Mouse (Mus musculus) erythroid progenitor cell, adult 5-6 weeks (primary cell): Measurements from ENCODE around the gene Resp18. TPM values are rescaled to one million over a fixed set of nuclear protein-coding genes. Genes with fewer than 3 reads are reported as not detected.
A peak's percentile ranks its signal among the peaks of the same experiment; 100 is the strongest.
"Not testable (repeated sequence)": the region's sequence is repeated elsewhere in the genome, so short reads cannot be mapped to it uniquely, and the experiment has no call there.

Experiments
- ATAC-seq: replicated peaks from 2 replicates; pipeline ENCODE4 v1.8.0; 2016; ENCODE audit warnings: moderate number of reproducible peaks, mild to moderate bottlenecking, moderate TSS enrichment, inconsistent platforms; ENCODE audit not compliant: poor library complexity, low FRiP score, severe bottlenecking
- total RNA-seq, 2 experiments: library from RNA; stranded (forward) in 1 of 2; stranded (reverse) in 1 of 2; fragments of 150-400 nt in 1 of 2; fragments of 186-747, 209-891 nt in 1 of 2; gene quantifications; 2 replicates each; pipeline versions ENCODE4 v1.2.3 to v1.2.4; 2015 to 2017; ENCODE audit warnings: low replicate concordance in 2 of 2

Gene Resp18
- total RNA-seq, 2 experiments from 2014 or later = not detected

DNA sequence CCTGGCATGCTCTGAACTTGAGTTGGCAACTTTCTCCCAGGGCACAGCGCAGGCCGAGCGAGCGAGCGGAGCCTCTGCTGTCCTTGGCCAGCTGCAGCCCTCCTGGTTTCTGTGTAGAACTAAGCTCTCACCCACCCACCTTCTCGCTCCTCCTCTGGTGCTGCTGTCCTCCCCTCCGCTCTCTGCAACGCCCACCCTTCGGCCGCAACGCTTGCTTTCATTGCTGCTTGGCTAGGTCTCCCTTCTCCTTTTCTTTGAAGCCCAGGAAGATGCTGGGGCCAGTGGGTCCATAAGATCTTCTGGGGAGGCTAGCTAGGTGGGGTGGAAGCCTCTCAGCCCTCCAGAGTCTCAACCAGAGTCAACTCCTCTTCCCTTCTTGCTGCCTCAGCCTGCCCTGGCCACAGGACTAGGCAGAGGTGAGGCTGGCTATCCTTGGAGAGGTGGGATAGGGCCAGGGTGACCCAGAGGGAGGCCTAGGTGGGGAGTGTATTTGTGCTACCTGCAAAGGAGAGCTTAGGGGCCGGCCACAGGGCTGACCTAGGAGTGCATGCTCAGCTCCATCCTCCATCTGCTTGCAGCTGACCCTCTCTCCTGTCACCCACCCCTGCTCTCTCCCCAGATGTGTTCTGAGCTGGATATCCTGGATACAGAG lies 33.9 kb downstream of the Resp18 start:
- no peak for ATAC-seq

DNA sequence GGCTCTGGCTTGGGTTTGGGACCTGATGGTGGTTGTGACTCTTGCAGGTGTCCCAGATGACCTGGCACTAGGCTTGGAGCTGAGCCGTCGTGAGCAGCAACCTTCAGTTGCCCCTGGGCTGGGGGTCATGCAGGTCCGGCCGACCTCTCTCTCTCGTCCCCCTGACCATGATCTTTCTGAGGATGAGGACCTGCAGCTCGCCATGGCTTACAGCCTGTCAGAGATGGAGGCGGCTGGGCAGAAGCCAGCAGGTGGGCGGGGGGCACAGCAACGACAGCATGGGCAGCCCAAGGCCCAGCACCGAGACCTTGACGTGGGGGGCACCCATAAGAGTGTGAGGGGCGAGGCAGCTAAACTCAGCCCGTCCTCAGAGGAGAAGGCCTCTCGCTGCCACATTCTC lies 34.8 kb downstream of the Resp18 start:
- ATAC-seq = no peak

- ATAC-seq = no peak
Observed at GRCm38 (mm10) chr1:75239591-75239990, 38.6 kb downstream of the Resp18 start.

GRCm38 (mm10) chr1:75236117-75237050 lies 41.8 kb downstream of the Resp18 start, which contains the start of gene Dnajb2:
TSS of gene Dnajb2 (plus strand) at chr1:75236406.
- peak; percentile 84 for ATAC-seq

GRCm38 (mm10) chr1:75234606-75235005 lies 43.6 kb downstream of the Resp18 start:
- peak; percentile 69 for ATAC-seq

- ATAC-seq = not testable (repeated sequence)
Observed at GRCm38 (mm10) chr1:75232489-75232888, 45.7 kb downstream of the Resp18 start.

DNA sequence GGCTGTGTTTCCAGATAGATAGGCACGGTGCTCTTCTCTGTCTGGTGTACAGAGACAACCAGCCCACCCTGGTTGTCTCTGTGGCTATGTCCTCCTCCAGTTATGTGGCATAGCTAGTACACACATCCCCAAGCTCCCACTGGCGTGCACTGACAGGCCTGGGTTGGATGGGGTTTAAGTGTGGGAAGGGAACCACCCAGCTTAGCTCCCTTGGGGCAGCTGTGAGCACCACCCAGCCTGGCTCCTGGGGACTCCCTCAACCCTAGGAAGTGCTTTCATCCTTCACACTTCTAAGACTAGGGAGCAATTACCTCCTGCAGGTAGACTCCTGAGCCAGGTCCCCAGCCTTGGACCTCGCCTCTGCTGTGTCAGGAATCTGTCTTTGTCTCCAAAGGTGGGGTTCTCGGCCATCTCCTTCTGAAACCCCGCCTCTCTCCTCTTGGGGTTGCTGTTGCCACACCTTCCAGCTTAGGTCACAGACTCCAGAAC lies 46.5 kb downstream of the Resp18 start, which contains the start of gene A630095N17Rik:
Gene A630095N17Rik, minus strand, starts transcription at position 439 of the 489 bp plus-strand sequence.
- no peak for ATAC-seq

DNA sequence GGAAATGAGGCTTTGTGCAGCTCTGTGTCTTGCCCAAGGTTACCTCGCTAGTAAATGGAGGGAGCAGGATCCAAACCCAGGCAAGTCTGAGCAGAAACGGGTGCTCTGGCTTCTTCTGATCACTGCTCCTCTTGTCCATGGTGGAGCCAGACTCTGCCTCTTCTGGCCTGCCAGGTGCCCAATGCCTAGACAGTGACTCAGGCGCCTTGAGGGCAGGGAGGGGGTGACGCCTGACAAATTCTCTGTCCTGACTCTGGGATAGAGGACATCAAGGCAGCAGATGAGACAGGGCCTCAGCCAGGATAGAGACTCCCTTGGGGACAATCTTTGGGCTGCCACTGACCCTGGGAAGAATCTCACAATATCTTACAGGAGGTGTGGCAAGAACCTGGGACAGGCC lies 47.0 kb downstream of the Resp18 start:
- no peak for ATAC-seq

DNA sequence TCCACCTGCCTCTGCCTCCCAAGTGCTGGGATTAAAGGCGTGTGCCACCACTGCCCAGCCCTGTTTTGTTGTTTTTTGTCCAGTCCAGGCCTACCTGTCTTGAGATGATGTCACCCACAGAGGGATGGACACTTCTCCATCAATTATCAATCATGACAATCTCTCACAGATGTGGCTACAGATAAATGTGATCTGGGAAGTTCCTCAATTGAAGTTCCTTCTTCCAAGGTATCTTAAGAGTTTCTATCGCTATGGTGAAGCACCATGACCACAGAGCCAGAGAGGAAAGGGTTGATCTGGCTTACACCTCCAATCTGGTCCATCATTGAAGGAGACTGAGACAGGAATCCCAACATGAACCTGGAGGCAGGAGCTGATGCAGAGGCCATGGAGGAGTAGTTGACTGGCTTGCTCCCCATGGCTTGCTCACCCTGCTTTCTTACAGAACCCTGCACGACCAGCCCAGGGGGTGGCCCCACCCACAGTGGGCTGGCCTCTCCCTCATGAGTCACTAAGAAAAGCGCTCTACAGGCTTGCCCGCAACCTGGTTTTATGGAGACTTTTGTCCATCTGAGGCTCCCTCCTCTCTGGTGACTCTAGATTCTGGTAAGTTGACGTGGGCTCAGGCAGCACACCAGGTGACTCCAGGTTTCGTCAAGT lies 47.8 kb downstream of the Resp18 start:
- no peak for ATAC-seq

GRCm38 (mm10) chr1:75229158-75229557 lies 49.1 kb downstream of the Resp18 start:
- ATAC-seq = peak; percentile 81

- no peak for ATAC-seq
Observed at GRCm38 (mm10) chr1:75227653-75228052, 50.6 kb downstream of the Resp18 start.

DNA sequence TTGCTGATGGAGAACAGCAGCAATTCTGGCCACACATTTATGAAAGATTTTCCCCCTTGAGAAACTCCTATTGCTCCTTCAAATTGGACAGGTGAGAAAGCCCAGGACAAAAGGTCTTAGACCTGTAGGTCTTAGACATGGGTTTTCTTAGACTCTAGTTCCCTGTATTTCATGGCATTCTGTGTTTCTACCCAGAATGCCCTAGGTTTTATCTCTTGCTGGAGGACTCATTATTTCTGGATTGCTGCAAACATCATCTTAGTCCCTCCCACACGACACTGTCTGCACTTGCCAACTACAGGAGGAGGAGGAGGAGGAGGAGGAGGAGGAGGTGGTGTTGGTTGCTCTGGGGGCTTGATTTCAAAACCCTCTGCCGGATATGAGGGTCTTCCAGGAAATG lies 52.1 kb downstream of the Resp18 start:
- ATAC-seq = no peak

- no peak for ATAC-seq
Observed at GRCm38 (mm10) chr1:75225473-75225872, 52.7 kb downstream of the Resp18 start.

DNA sequence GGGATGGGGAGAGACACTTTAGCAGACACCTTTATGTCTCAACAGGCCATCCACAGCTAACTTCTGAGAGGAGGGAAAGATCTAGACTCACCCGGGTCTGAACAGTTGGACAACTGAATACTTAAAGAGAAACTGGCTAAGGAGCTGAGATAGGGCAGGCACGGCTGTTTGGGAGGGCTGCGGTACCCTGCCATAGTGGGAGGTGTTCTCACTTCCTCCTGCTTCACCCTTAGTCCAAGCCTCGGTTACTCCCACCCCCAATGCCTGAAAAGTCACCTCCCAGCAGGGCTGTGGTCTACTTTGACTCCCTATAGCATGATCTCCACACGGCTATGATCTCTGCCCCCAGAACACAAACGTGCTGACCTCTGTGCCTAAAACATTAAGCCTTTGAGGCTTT lies 54.7 kb downstream of the Resp18 start:
- ATAC-seq = no peak

DNA sequence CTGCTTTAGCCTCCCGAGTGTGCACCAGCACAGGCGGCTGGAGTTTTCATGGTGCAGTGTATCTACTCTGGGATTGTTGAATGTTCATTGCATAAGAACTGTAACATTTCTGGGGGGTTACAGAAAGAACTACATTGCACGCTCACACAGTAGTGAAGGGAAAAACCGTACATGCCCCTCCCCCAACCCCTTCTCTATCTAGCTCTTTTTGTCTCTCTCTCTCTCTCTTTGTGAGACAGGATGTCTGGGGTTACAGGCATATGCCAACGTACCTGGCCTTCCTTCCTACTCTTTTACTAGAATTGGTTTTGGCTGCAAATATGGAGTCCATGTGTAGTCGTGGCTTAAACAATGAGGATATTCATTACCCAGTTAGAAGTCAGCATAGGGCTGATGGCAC lies 55.3 kb downstream of the Resp18 start:
- no peak for ATAC-seq

Other genes with a start within 250 kb of the Resp18 start
- 5.8 and 12.2 TPM in 2 replicates for gene Nhej1, start 153.2 kb downstream of the Resp18 start, total RNA-seq (2015; ENCODE audit: low replicate concordance)
- gene Nhej1, start 153.2 kb downstream of the Resp18 start, total RNA-seq (2017; ENCODE audit: low replicate concordance) = 10.5 and 11.0 TPM in 2 replicates
- gene Slc23a3, start 144.5 kb downstream of the Resp18 start, total RNA-seq (2015; ENCODE audit: low replicate concordance) = not detected in 2 replicates
- gene Slc23a3, start 144.5 kb downstream of the Resp18 start, total RNA-seq (2017; ENCODE audit: low replicate concordance) = not detected in 2 replicates
- 28.5 and 33.5 TPM in 2 replicates for gene Cnppd1, start 135.7 kb downstream of the Resp18 start, total RNA-seq (2015; ENCODE audit: low replicate concordance)
- 66.4 and 76.2 TPM in 2 replicates for gene Cnppd1, start 135.7 kb downstream of the Resp18 start, total RNA-seq (2017; ENCODE audit: low replicate concordance)
- gene Retreg2, start 135.6 kb downstream of the Resp18 start, total RNA-seq (2015; ENCODE audit: low replicate concordance) = 145 and 163 TPM in 2 replicates
- 133 and 149 TPM in 2 replicates for gene Retreg2, start 135.6 kb downstream of the Resp18 start, total RNA-seq (2017; ENCODE audit: low replicate concordance)
- 43.6 and 75.0 TPM in 2 replicates for gene Zfand2b, start 109.8 kb downstream of the Resp18 start, total RNA-seq (2015; ENCODE audit: low replicate concordance)
- 54.6 and 69.4 TPM in 2 replicates for gene Zfand2b, start 109.8 kb downstream of the Resp18 start, total RNA-seq (2017; ENCODE audit: low replicate concordance)
- gene Abcb6, start 98.0 kb downstream of the Resp18 start, total RNA-seq (2015; ENCODE audit: low replicate concordance) = 198 and 219 TPM in 2 replicates
- 116 and 174 TPM in 2 replicates for gene Abcb6, start 98.0 kb downstream of the Resp18 start, total RNA-seq (2017; ENCODE audit: low replicate concordance)
- 5.9 and 7.6 TPM in 2 replicates for gene Ankzf1, start 86.3 kb downstream of the Resp18 start, total RNA-seq (2015; ENCODE audit: low replicate concordance)
- gene Ankzf1, start 86.3 kb downstream of the Resp18 start, total RNA-seq (2017; ENCODE audit: low replicate concordance) = 8.9 and 10.0 TPM in 2 replicates
- 29.2 and 39.4 TPM in 2 replicates for gene Atg9a, start 86.2 kb downstream of the Resp18 start, total RNA-seq (2015; ENCODE audit: low replicate concordance)
- gene Atg9a, start 86.2 kb downstream of the Resp18 start, total RNA-seq (2017; ENCODE audit: low replicate concordance) = 38.8 and 54.5 TPM in 2 replicates
- 23.1 and 23.9 TPM in 2 replicates for gene Glb1l, start 67.6 kb downstream of the Resp18 start, total RNA-seq (2015; ENCODE audit: low replicate concordance)
- gene Glb1l, start 67.6 kb downstream of the Resp18 start, total RNA-seq (2017; ENCODE audit: low replicate concordance) = 14.2 and 43.3 TPM in 2 replicates
- 96.0 and 112 TPM in 2 replicates for gene Stk16, start 67.6 kb downstream of the Resp18 start, total RNA-seq (2015; ENCODE audit: low replicate concordance)
- 82.3 and 141 TPM in 2 replicates for gene Stk16, start 67.6 kb downstream of the Resp18 start, total RNA-seq (2017; ENCODE audit: low replicate concordance)
- gene Tuba4a, start 58.5 kb downstream of the Resp18 start, total RNA-seq (2015; ENCODE audit: low replicate concordance) = 474 and 550 TPM in 2 replicates
- gene Tuba4a, start 58.5 kb downstream of the Resp18 start, total RNA-seq (2017; ENCODE audit: low replicate concordance) = 246 TPM in 2 replicates
- not detected in 2 replicates for gene A630095N17Rik, start 46.3 kb downstream of the Resp18 start, total RNA-seq (2015; ENCODE audit: low replicate concordance)
- not detected in 2 replicates for gene A630095N17Rik, start 46.3 kb downstream of the Resp18 start, total RNA-seq (2017; ENCODE audit: low replicate concordance)
- 154 and 158 TPM in 2 replicates for gene Dnajb2, start 42.0 kb downstream of the Resp18 start, total RNA-seq (2015; ENCODE audit: low replicate concordance)
- gene Dnajb2, start 42.0 kb downstream of the Resp18 start, total RNA-seq (2017; ENCODE audit: low replicate concordance) = 356 and 386 TPM in 2 replicates
- gene Ptprn, start 13.9 kb downstream of the Resp18 start, total RNA-seq (2015; ENCODE audit: low replicate concordance) = not detected in 2 replicates
- not detected in 2 replicates for gene Ptprn, start 13.9 kb downstream of the Resp18 start, total RNA-seq (2017; ENCODE audit: low replicate concordance)
- gene Dnpep, start 39.6 kb upstream of the Resp18 start, total RNA-seq (2015; ENCODE audit: low replicate concordance) = 7.5 and 7.6 TPM in 2 replicates
- 1.7 and 6.5 TPM in 2 replicates for gene Dnpep, start 39.6 kb upstream of the Resp18 start, total RNA-seq (2017; ENCODE audit: low replicate concordance)
- not detected in 2 replicates for gene Des, start 81.9 kb upstream of the Resp18 start, total RNA-seq (2015; ENCODE audit: low replicate concordance)
- gene Des, start 81.9 kb upstream of the Resp18 start, total RNA-seq (2017; ENCODE audit: low replicate concordance) = not detected in 2 replicates
- gene Speg, start 96.9 kb upstream of the Resp18 start, total RNA-seq (2015; ENCODE audit: low replicate concordance) = not detected in 2 replicates
- 0.13 TPM in 1 of 2 replicates, not detected in the other for gene Speg, start 96.9 kb upstream of the Resp18 start, total RNA-seq (2017; ENCODE audit: low replicate concordance)
- 17.6 and 23.1 TPM in 2 replicates for gene Gmppa, start 157.5 kb upstream of the Resp18 start, total RNA-seq (2015; ENCODE audit: low replicate concordance)
- 3.6 and 10.8 TPM in 2 replicates for gene Gmppa, start 157.5 kb upstream of the Resp18 start, total RNA-seq (2017; ENCODE audit: low replicate concordance)
- not detected in 2 replicates for gene Asic4, start 172.0 kb upstream of the Resp18 start, total RNA-seq (2015; ENCODE audit: low replicate concordance)
- gene Asic4, start 172.0 kb upstream of the Resp18 start, total RNA-seq (2017; ENCODE audit: low replicate concordance) = not detected in 2 replicates
- not detected in 2 replicates for gene Chpf, start 200.9 kb upstream of the Resp18 start, total RNA-seq (2015; ENCODE audit: low replicate concordance)
- gene Chpf, start 200.9 kb upstream of the Resp18 start, total RNA-seq (2017; ENCODE audit: low replicate concordance) = 0.77 TPM in 1 of 2 replicates, not detected in the other
- not detected in 2 replicates for gene Tmem198, start 201.1 kb upstream of the Resp18 start, total RNA-seq (2015; ENCODE audit: low replicate concordance)
- gene Tmem198, start 201.1 kb upstream of the Resp18 start, total RNA-seq (2017; ENCODE audit: low replicate concordance) = not detected in 2 replicates
- not detected in 2 replicates for gene Obsl1, start 228.0 kb upstream of the Resp18 start, total RNA-seq (2015; ENCODE audit: low replicate concordance)
- 0.64 TPM in 1 of 2 replicates, not detected in the other for gene Obsl1, start 228.0 kb upstream of the Resp18 start, total RNA-seq (2017; ENCODE audit: low replicate concordance)
- not detected in 2 replicates for gene Inha, start 228.7 kb upstream of the Resp18 start, total RNA-seq (2015; ENCODE audit: low replicate concordance)
- gene Inha, start 228.7 kb upstream of the Resp18 start, total RNA-seq (2017; ENCODE audit: low replicate concordance) = not detected in 2 replicates
- 2.5 and 6.5 TPM in 2 replicates for gene Stk11ip, start 243.1 kb upstream of the Resp18 start, total RNA-seq (2015; ENCODE audit: low replicate concordance)
- 9.5 and 15.4 TPM in 2 replicates for gene Stk11ip, start 243.1 kb upstream of the Resp18 start, total RNA-seq (2017; ENCODE audit: low replicate concordance)